Mouse (Mus musculus): ENCODE measurements around the gene Selenom.

GRCm38 (mm10) chr11:3560202-3560601, 45.7 kb downstream of the Selenom start:
- TF ChIP-seq POLR2A (IDR thresholded peaks at IDR 0.05; ENCODE audit: control insufficient read depth, low read depth, low read length): no peak
- no peak for TF ChIP-seq CTCF (IDR thresholded peaks at IDR 0.05; ENCODE audit: control insufficient read depth, insufficient read depth, insufficient replicate concordance, low read depth, low read length)

All from testis, adult 2 months (tissue).